Mouse (Mus musculus) lung, embryonic 14.5 days (tissue): Measurements from ENCODE around the gene Lmna. TPM values are rescaled to one million over a fixed set of nuclear protein-coding genes. Genes with fewer than 3 reads are reported as not detected.

Experiments
- ATAC-seq: fragments of 200-750 bp; cut with Nextera tagmentation; 2 replicates; pipeline ENCODE4 v1.8.0; 2017; ENCODE audit warnings: mild to moderate bottlenecking, moderate TSS enrichment, moderate library complexity; ENCODE audit not compliant: insufficient read depth
- DNase-seq: peaks from one replicate; pipeline ENCODE4 v3.0.0-alpha.2; 2015
- H3K27ac ChIP-seq: fragments of 300-500 bp; sonication (generic); 2 replicates; pipeline ENCODE4 v1.5.1; 2014; ENCODE audit warnings: low read depth, mild to moderate bottlenecking, moderate library complexity
- H3K27me3 ChIP-seq: fragments of 300-500 bp; sonication (generic); 2 replicates; pipeline ENCODE4 v1.6.1; 2014; ENCODE audit warnings: low read length, control low read depth; ENCODE audit not compliant: insufficient read depth
- H3K36me3 ChIP-seq: fragments of 300-500 bp; sonication (generic); 2 replicates; pipeline ENCODE4 v1.6.1; 2014; ENCODE audit warnings: control low read depth; ENCODE audit not compliant: insufficient read depth
- H3K4me1 ChIP-seq: fragments of 300-500 bp; sonication (generic); 2 replicates; pipeline ENCODE4 v1.6.1; 2014; ENCODE audit warnings: antibody characterized with exemption, control low read depth; ENCODE audit not compliant: insufficient read depth
- H3K4me2 ChIP-seq: fragments of 300-500 bp; sonication (generic); 2 replicates; pipeline ENCODE4 v1.6.1; 2014; ENCODE audit warnings: mild to moderate bottlenecking
- H3K4me3 ChIP-seq: fragments of 300-500 bp; sonication (generic); 2 replicates; pipeline ENCODE4 v1.5.1; 2014; ENCODE audit warnings: low read depth, low read length
- H3K9ac ChIP-seq: fragments of 300-500 bp; sonication (generic); 2 replicates; pipeline ENCODE4 v1.6.1; 2014
- H3K9me3 ChIP-seq: fragments of 300-500 bp; sonication (generic); 2 replicates; pipeline ENCODE4 v1.6.1; 2016; ENCODE audit warnings: low read depth, low read length, control low read depth
- CTCF ChIP-seq: IDR thresholded peaks from 2 replicates; pipeline ENCODE4 v1.5.1; 2016; ENCODE audit warnings: antibody characterized with exemption, low read depth
- WGBS: fragments of 180-500 bp; shearing (Covaris S2); extraction: QIAGEN DNeasy Blood & Tissue Kit; methylation state at CpG from one replicate; pipeline ENCODE4 v1.1.7; 2014; 5-methylcytosine and 5-hydroxymethylcytosine counted together
- polyA plus RNA-seq: library from polyadenylated mRNA; unstranded; fragments of >200 nt; fragmentation: Nextera tagmentation; extraction: Ambion mirVana; gene quantifications from 2 replicates; pipeline ENCODE4 v1.2.1, GENCODE M21; 2014

The Lmna gene
- polyA plus RNA-seq, 1 experiment from 2014 or later = 70.0 TPM

GRCm38 (mm10) chr3:88469466-88469865, 40.3 kb downstream of the Lmna start:
- Histone ChIP-seq H3K27ac (no peak overlapping the region), H3K4me1 (0 out of 2 replicates have a peak, but pooled peaks cover 3% of the 10 kb centered on the region), H3K4me3 (no peak overlapping the region), H3K36me3 (no peaks in the 10 kb centered on the region), H3K9ac (no peak overlapping the region), H3K4me2 (no peak overlapping the region), H3K9me3 (no peaks in the 10 kb centered on the region), H3K27me3 (no peaks in the 10 kb centered on the region)
- ATAC-seq (no peak), DNase-seq (no peak)
- WGBS = 75% methylated on average over 2 of the region's 2 CpGs
- TF ChIP-seq CTCF = no peak

- no peak overlapping the region for H3K9ac ChIP-seq
- no peaks in the 10 kb centered on the region for H3K27me3 ChIP-seq
- H3K4me2 ChIP-seq = no peak overlapping the region
- H3K27ac ChIP-seq = no peak overlapping the region
- ATAC-seq = peak; percentile 89
- no peaks in the 10 kb centered on the region for H3K36me3 ChIP-seq
- peak; percentile 97 for DNase-seq
- no peaks in the 10 kb centered on the region for H3K9me3 ChIP-seq
- no peaks in the 10 kb centered on the region for H3K4me1 ChIP-seq
- peak; percentile 95 for TF ChIP-seq CTCF
- H3K4me3 ChIP-seq = no peak overlapping the region
- WGBS = 30% methylated on average over 16 of the region's 16 CpGs
Measured at GRCm38 (mm10) chr3:88467116-88467824, 42.5 kb downstream of the Lmna start.

- H3K4me3 ChIP-seq = no peak overlapping the region
- no peaks in the 10 kb centered on the region for H3K36me3 ChIP-seq
- no peaks in the 10 kb centered on the region for H3K9me3 ChIP-seq
- no peak overlapping the region for H3K27ac ChIP-seq
- H3K4me2 ChIP-seq = no peak overlapping the region
- ATAC-seq = no peak
- TF ChIP-seq CTCF = no peak
- 66% methylated on average over 2 of the region's 2 CpGs for WGBS
- no peaks in the 10 kb centered on the region for H3K27me3 ChIP-seq
- H3K9ac ChIP-seq = no peak overlapping the region
- no peaks in the 10 kb centered on the region for H3K4me1 ChIP-seq
- DNase-seq = no peak
Measured at GRCm38 (mm10) chr3:88465127-88465526, 44.6 kb downstream of the Lmna start.

GRCm38 (mm10) chr3:88464425-88464824, 45.3 kb downstream of the Lmna start:
- WGBS = 39% methylated on average over 3 of the region's 3 CpGs
- ATAC-seq = no peak
- H3K4me3 ChIP-seq = no peak overlapping the region

GRCm38 (mm10) chr3:88460983-88461696, 48.6 kb downstream of the Lmna start, which contains the start of gene Sema4a:
Gene Sema4a, minus strand, starts transcription at chr3:88461182.
- DNase-seq (no peak), ATAC-seq (peak; percentile 56; the same call in 1 of the 2 replicates)
- Histone ChIP-seq H3K27me3 (no peaks in the 10 kb centered on the region; the same call in 1 of the 2 replicates), H3K9me3 (no peaks in the 10 kb centered on the region), H3K27ac (no peak within 1 kb of the TSS), H3K4me2 (no peak within 1 kb of the TSS), H3K9ac (no peak within 1 kb of the TSS), H3K4me1 (no peaks in the 10 kb centered on the region), H3K4me3 (no peak within 1 kb of the TSS), H3K36me3 (no peaks in the 10 kb centered on the region)
- WGBS = 36% methylated on average over 12 of the region's 12 CpGs
- no peak for TF ChIP-seq CTCF

More at GRCm38 (mm10) chr3:88464425-88464824, 45.3 kb downstream of the Lmna start:
- Histone ChIP-seq H3K27ac (no peak overlapping the region), H3K36me3 (no peaks in the 10 kb centered on the region), H3K4me1 (no peaks in the 10 kb centered on the region), H3K4me2 (no peak overlapping the region), H3K9ac (no peak overlapping the region), H3K27me3 (no peaks in the 10 kb centered on the region), H3K9me3 (no peaks in the 10 kb centered on the region)
- TF ChIP-seq CTCF = no peak
- DNase-seq = no peak

GRCm38 (mm10) chr3:88460029-88460428, 49.7 kb downstream of the Lmna start:
- H3K4me2 ChIP-seq = no peak overlapping the region
- 68% methylated on average over 5 of the region's 5 CpGs for WGBS
- ATAC-seq (no peak), DNase-seq (no peak)
- no peaks in the 10 kb centered on the region for H3K36me3 ChIP-seq
- no peaks in the 10 kb centered on the region; the same call in 1 of the 2 replicates for H3K27me3 ChIP-seq
- TF ChIP-seq CTCF = no peak
- H3K9ac ChIP-seq = no peak overlapping the region
- H3K27ac ChIP-seq = no peak overlapping the region
- H3K4me3 ChIP-seq = no peak overlapping the region
- no peaks in the 10 kb centered on the region for H3K4me1 ChIP-seq
- no peaks in the 10 kb centered on the region for H3K9me3 ChIP-seq

GRCm38 (mm10) chr3:88458778-88459219, 51.0 kb downstream of the Lmna start:
- Histone ChIP-seq H3K9me3 (no peaks in the 10 kb centered on the region), H3K9ac (no peak overlapping the region), H3K27me3 (no peaks in the 10 kb centered on the region; the same call in 1 of the 2 replicates), H3K4me3 (no peak overlapping the region), H3K4me2 (0 out of 2 replicates have a peak overlapping the region, but pooled peaks have one; percentile 33), H3K27ac (no peak overlapping the region), H3K4me1 (no peaks in the 10 kb centered on the region), H3K36me3 (no peaks in the 10 kb centered on the region)
- TF ChIP-seq CTCF = no peak
- no peak for ATAC-seq
- WGBS = 3% methylated on average over 13 of the region's 14 CpGs
- no peak for DNase-seq
